Mouse (Mus musculus): ENCODE results near the gene Hif3a. TPM values are rescaled to one million over a fixed set of nuclear protein-coding genes. Genes with fewer than 3 reads are reported as not detected.
A peak's percentile ranks its signal among the peaks of the same experiment; 100 is the strongest.

The Hif3a gene
- polyA plus RNA-seq, 1 experiment from 2014 or later: 5.7 TPM

- H3K27me3 ChIP-seq (replicated peaks; ENCODE audit: low read depth, poor library complexity, severe bottlenecking): peaks cover 8% of the 10 kb centered on the region; the same call in 1 of the 2 replicates
- no peak overlapping the region for H3K27ac ChIP-seq (replicated peaks)
- no peak for DNase-seq (ENCODE audit: low spot score)
- WGBS: 84% methylated on average over 16 of the region's 16 CpGs
- H3K9me3 ChIP-seq: peaks cover 2% of the 10 kb centered on the region; the same call in 1 of the 2 replicates
- H3K4me1 ChIP-seq: peaks cover 38% of the 10 kb centered on the region
- no peak overlapping the region for H3K4me3 ChIP-seq
- peaks cover 12% of the 10 kb centered on the region; the same call in 1 of the 2 replicates for H3K36me3 ChIP-seq (replicated peaks)
Measured at GRCm38 (mm10) chr7:17054325-17054989, 7.8 kb downstream of the Hif3a start.

- Histone ChIP-seq H3K4me1 (peaks cover 6% of the 10 kb centered on the region), H3K9me3 (peaks cover 1% of the 10 kb centered on the region; the same call in 1 of the 2 replicates), H3K4me3 (no peak overlapping the region), H3K27ac (replicated peaks) (no peak overlapping the region), H3K36me3 (replicated peaks) (peaks cover 23% of the 10 kb centered on the region; the same call in 1 of the 2 replicates), H3K27me3 (replicated peaks; ENCODE audit: low read depth, poor library complexity, severe bottlenecking) (peaks cover 2% of the 10 kb centered on the region; the same call in 1 of the 2 replicates)
- DNase-seq (ENCODE audit: low spot score): peak; percentile 84
- 10% methylated on average over 17 of the region's 17 CpGs for WGBS
Measured at GRCm38 (mm10) chr7:17050933-17051594, 11.2 kb downstream of the Hif3a start.

GRCm38 (mm10) chr7:17050491-17050890 lies 11.7 kb downstream of the Hif3a start:
- no peak overlapping the region for H3K4me3 ChIP-seq
- peaks cover 23% of the 10 kb centered on the region; the same call in 1 of the 2 replicates for H3K36me3 ChIP-seq (replicated peaks)
- no peaks in the 10 kb centered on the region; the same call in 1 of the 2 replicates for H3K9me3 ChIP-seq
- H3K27ac ChIP-seq (replicated peaks): no peak overlapping the region
- H3K27me3 ChIP-seq (replicated peaks; ENCODE audit: low read depth, poor library complexity, severe bottlenecking): no peaks in the 10 kb centered on the region
- peaks cover under 1% of the 10 kb centered on the region; the same call in 1 of the 2 replicates for H3K4me1 ChIP-seq
- DNase-seq (ENCODE audit: low spot score): no peak
- 64% methylated on average over 11 of the region's 11 CpGs for WGBS

GRCm38 (mm10) chr7:17048431-17049190 lies 13.6 kb downstream of the Hif3a start:
- Histone ChIP-seq H3K27me3 (replicated peaks; ENCODE audit: low read depth, poor library complexity, severe bottlenecking) (no peaks in the 10 kb centered on the region), H3K36me3 (replicated peaks) (peaks cover 23% of the 10 kb centered on the region; the same call in 1 of the 2 replicates), H3K9me3 (no peaks in the 10 kb centered on the region; the same call in 1 of the 2 replicates), H3K4me1 (no peaks in the 10 kb centered on the region), H3K4me3 (no peak overlapping the region), H3K27ac (replicated peaks) (no peak overlapping the region)
- 87% methylated on average over 10 of the region's 10 CpGs for WGBS
- DNase-seq (ENCODE audit: low spot score): no peak

- DNase-seq (ENCODE audit: low spot score): no peak
- H3K4me3 ChIP-seq: no peak overlapping the region
- 87% methylated on average over 5 of the region's 5 CpGs for WGBS
- no peaks in the 10 kb centered on the region for H3K9me3 ChIP-seq
- H3K36me3 ChIP-seq (replicated peaks): peaks cover 19% of the 10 kb centered on the region; the same call in 1 of the 2 replicates
- no peaks in the 10 kb centered on the region for H3K27me3 ChIP-seq (replicated peaks; ENCODE audit: low read depth, poor library complexity, severe bottlenecking)
- H3K27ac ChIP-seq (replicated peaks): no peak overlapping the region
- H3K4me1 ChIP-seq: no peaks in the 10 kb centered on the region
Measured at GRCm38 (mm10) chr7:17047041-17047682, 15.1 kb downstream of the Hif3a start.

GRCm38 (mm10) chr7:17045743-17046142 lies 16.5 kb downstream of the Hif3a start:
- H3K9me3 ChIP-seq: no peaks in the 10 kb centered on the region
- H3K4me1 ChIP-seq: no peaks in the 10 kb centered on the region
- H3K4me3 ChIP-seq: no peak overlapping the region
- 83% methylated on average over 1 of the region's 1 CpGs for WGBS
- peaks cover 26% of the 10 kb centered on the region; the same call in 1 of the 2 replicates for H3K36me3 ChIP-seq (replicated peaks)
- no peak for DNase-seq (ENCODE audit: low spot score)
- no peaks in the 10 kb centered on the region for H3K27me3 ChIP-seq (replicated peaks; ENCODE audit: low read depth, poor library complexity, severe bottlenecking)
- H3K27ac ChIP-seq (replicated peaks): no peak overlapping the region

DNA sequence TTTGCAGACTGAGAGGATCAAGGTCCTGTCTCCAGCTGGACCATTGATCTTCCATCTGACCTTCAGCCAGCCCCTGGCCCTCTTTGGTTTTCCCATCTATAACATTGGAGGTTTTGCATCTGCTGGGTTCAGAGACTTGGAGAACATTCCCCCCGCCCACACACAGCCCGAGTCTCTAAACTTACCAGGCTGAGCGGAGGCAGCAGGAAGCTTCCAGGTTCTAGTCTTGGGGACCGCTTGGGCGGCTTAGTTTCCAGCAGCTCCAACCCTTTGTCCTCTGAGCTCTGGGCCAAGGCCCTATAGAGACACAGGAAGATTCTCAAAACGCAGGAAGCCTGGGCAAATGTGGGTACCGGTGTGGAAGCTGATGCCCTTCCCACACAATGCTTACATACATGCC lies 22.9 kb downstream of the Hif3a start:
- Histone ChIP-seq H3K4me1 (peaks cover 10% of the 10 kb centered on the region; the same call in 1 of the 2 replicates), H3K9me3 (no peaks in the 10 kb centered on the region), H3K36me3 (replicated peaks) (peaks cover 41% of the 10 kb centered on the region), H3K4me3 (no peak overlapping the region), H3K27ac (replicated peaks) (no peak overlapping the region), H3K27me3 (replicated peaks; ENCODE audit: low read depth, poor library complexity, severe bottlenecking) (no peaks in the 10 kb centered on the region)
- DNase-seq (ENCODE audit: low spot score): no peak
- WGBS: 93% methylated on average over 7 of the region's 7 CpGs

GRCm38 (mm10) chr7:17038018-17038695 lies 24.1 kb downstream of the Hif3a start:
- 52% methylated on average over 9 of the region's 9 CpGs for WGBS
- Histone ChIP-seq H3K4me1 (peaks cover 10% of the 10 kb centered on the region; the same call in 1 of the 2 replicates), H3K27ac (replicated peaks) (0 out of 2 replicates have a peak overlapping the region, but pooled peaks have one; percentile 24), H3K27me3 (replicated peaks; ENCODE audit: low read depth, poor library complexity, severe bottlenecking) (no peaks in the 10 kb centered on the region), H3K4me3 (no peak overlapping the region), H3K36me3 (replicated peaks) (peaks cover 39% of the 10 kb centered on the region), H3K9me3 (no peaks in the 10 kb centered on the region)
- DNase-seq (ENCODE audit: low spot score): no peak

- 85% methylated on average over 7 of the region's 7 CpGs for WGBS
- Histone ChIP-seq H3K4me1 (peaks cover 24% of the 10 kb centered on the region), H3K4me3 (no peak overlapping the region), H3K27me3 (replicated peaks; ENCODE audit: low read depth, poor library complexity, severe bottlenecking) (no peaks in the 10 kb centered on the region), H3K9me3 (no peaks in the 10 kb centered on the region), H3K36me3 (replicated peaks) (peaks cover 13% of the 10 kb centered on the region), H3K27ac (replicated peaks) (no peak overlapping the region)
- no peak for DNase-seq (ENCODE audit: low spot score)
Measured at GRCm38 (mm10) chr7:17030239-17030638, 32.0 kb downstream of the Hif3a start.

DNA sequence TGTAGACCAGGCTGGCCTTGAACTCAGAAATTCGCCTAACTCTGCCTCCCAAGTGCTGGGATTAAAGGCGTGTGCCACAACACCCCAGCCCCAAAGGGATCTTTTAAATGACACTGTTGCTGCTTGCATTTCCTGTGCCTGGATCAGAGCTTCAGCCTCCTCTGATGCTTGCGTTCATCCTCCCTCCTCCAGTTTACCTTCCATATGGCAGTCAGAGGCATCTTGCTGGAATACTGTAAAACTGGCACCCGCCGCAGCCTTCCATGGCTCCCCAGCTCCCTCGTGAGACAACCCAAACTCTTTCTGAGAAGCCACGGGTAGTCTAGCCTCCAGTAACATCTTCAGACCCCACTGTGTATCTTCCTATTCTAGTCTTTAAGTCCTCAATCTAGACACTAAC lies 33.3 kb downstream of the Hif3a start:
- no peak overlapping the region for H3K27ac ChIP-seq (replicated peaks)
- H3K36me3 ChIP-seq (replicated peaks): peaks cover 21% of the 10 kb centered on the region
- no peaks in the 10 kb centered on the region for H3K27me3 ChIP-seq (replicated peaks; ENCODE audit: low read depth, poor library complexity, severe bottlenecking)
- H3K9me3 ChIP-seq: no peaks in the 10 kb centered on the region
- peaks cover 37% of the 10 kb centered on the region for H3K4me1 ChIP-seq
- WGBS: 75% methylated on average over 7 of the region's 7 CpGs
- DNase-seq (ENCODE audit: low spot score): no peak
- H3K4me3 ChIP-seq: no peak overlapping the region

GRCm38 (mm10) chr7:17027588-17028343 lies 34.5 kb downstream of the Hif3a start, which contains the start of gene Ppp5c:
TSS of gene Ppp5c (minus strand) at chr7:17027924.
- Histone ChIP-seq H3K9me3 (no peaks in the 10 kb centered on the region), H3K4me1 (peaks cover 40% of the 10 kb centered on the region), H3K27me3 (replicated peaks; ENCODE audit: low read depth, poor library complexity, severe bottlenecking) (no peaks in the 10 kb centered on the region), H3K4me3 (peak within 1 kb of the TSS; percentile 88), H3K27ac (replicated peaks) (peak within 1 kb of the TSS; percentile 94), H3K36me3 (replicated peaks) (peaks cover 33% of the 10 kb centered on the region)
- DNase-seq (ENCODE audit: low spot score): peak; percentile 98
- under 1% methylated on average over 58 of the region's 58 CpGs for WGBS
